Mouse (Mus musculus): ENCODE measurements around the gene Esr2. TPM values are rescaled to one million over a fixed set of nuclear protein-coding genes. Genes with fewer than 3 reads are reported as not detected.
A peak's percentile ranks its signal among the peaks of the same experiment; 100 is the strongest.
"Not testable (repeated sequence)": the region's sequence is repeated elsewhere in the genome, so short reads cannot be mapped to it uniquely, and the experiment has no call there.

Esr2 gene
- not detected for total RNA-seq (2021)
- long read RNA-seq, experiment 1 = 0 reads
- long read RNA-seq, experiment 2 = 0 reads

DNA sequence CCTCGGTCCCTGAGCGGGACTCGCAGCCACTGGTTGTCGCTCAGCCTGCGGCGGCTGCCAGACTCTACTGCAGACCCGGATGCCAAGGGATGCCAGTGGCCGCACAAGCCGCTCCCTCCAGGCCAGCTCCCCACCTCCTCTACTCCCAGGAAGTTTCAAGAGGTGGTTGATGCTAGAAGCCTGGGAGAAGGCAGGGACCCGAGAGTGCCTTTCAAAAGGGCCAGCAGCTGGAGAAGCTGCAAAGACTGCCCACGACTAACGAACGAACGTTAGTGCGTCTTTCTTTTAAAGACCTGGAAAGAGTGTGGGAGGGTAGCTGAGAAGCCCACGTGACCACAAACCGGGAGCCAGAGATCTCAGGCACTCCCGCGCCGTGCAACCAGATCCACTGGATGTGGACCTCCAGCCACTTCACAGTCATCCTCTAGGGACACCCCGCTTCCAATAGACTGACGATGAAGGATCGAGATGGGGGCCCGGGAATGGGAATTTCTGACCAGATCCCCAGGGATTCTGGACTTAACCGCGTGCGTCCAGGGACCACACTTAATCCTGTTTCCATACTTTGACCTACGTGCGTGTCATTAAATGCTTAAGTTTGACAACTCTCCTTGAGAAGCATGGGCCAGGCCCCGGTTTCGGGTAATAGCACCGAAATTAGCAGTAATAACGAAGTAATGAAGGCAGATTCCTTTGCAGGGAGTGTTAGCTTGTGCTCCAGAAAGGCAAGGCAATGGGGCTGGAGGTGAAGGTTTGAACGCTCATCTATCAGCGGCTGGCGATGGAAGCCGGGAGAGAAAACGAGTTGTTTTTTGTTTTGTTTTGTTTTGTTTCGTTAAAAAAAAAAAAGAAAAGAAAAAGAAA lies at the start of gene Esr2:
Gene Esr2, minus strand, starts transcription at position 260 of the 864 bp plus-strand sequence.
- DNase-seq = no peak

DNA sequence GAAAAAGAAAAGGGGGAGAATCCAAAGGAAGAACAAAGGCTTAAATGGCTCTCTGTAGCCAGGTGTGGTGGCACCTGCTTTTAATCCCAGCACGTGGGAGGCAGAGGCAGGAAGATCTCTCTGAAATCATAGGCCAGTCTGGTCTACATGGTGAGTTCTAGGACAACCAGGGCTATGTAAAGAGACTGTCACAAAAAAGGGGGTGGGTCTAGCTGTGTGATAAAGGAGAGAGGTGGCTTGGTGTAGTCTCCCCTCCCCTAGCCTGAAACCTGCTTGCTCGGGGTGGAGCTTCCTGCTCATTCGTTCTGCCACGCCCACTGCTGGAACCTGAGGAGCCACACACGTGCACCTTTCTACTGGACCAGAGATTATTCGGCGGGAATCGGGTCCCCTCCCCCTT lies 45.0 kb upstream of the Esr2 start:
- DNase-seq = not testable (repeated sequence)

DNA sequence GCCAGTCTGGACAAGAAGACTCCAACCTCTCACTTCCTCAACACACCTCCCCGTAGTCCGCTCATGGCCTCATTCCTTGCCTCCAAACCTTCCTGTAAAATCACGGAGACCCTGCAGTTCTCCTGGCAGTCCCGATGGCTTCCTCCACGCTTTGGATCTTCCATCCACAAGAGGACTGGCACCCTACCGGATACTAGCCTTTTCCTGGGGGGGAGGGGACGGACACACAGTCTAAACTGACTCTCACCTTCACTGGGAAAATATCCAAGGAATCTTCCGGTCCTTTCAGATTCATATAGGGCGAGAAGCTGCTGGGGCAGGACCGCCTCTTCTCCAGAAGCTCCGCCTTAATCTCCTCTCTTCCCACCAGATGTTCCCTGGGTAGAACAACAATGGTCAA lies 39.7 kb upstream of the Esr2 start:
- DNase-seq = no peak

DNA sequence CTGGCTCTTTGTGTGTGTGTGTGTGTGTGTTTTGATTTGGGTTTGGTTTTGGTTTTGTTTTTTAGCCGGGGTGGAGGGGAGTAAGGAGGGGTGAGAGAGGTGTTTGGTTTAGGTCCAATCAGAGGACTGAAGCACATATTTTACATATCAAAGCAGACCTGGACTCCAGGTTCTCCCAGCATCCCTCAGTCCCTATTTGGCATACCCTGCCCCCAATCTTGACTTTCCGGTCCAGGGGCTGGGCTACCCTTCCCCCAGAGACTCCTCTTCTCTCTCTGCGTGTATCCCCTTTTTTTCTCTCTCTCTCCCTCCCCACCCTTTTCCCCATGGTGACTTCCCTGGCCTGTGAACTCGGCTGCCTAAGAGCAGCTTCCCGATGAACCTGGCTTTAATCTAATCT lies 38.1 kb upstream of the Esr2 start:
- no peak for DNase-seq

DNA sequence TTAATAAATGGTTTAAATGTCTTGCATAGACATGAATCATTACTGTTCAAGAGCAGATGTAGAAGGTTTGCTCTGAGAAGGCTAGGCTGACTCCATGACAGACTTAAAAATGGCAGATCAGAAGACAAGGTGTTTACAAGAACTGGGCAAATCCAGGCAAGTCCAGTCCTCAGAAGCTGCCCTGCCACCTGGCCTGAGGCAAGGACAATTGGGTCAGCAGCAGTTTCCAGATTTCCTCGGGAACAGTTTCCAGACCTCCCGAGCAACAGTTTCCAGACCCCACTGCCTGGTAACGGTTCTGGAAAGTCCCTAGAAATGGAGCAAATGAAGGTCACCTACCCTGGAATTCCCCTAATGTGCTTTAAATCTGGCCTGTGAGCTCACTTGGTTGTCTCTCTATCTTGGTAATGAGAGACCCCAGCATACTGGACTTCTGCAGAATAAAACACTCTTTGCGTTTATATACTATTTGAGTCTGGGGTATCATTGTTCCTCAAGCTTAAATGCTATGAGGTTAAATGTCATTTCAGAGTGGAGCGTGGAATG lies 32.4 kb upstream of the Esr2 start:
- no peak for DNase-seq

DNA sequence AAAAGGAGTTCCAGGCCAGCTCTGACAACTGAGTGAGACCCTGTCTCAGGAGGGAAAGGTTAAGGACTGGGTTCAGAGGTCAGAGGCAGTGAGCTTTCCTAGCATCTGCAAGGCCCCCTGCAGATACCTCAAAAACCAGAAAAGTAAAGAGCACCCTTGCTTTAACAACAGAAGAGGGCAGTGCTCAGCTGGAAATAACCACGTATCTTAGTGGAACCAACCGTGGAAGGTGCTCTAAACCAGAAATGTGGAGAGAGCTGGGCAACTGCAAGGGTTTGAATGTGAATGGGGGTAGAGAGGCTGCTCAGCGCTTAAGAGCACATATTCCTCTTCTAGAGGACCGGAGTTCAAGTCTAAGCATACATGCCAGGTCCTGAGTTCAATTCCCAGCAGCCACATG lies 23.3 kb upstream of the Esr2 start:
- DNase-seq = no peak

DNA sequence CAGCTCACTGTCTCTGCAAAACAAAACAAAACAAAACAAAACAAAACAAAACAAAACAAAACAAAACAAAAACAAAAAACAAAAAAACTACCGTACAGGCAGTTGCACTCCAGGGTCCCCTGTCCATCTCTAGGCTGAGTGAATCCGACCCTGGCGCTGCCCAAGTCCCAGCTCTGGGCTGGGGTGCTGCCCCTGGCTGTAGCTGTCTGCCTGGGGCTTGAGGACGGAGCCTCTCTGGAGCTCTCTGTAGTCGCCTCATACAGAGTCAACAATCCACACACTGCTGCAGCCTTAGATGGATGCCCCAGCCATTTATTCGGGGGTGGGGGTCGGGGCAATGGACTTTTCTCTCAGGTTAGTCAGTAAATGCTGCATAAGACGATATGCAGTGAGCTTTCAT lies 20.0 kb upstream of the Esr2 start:
- no peak for DNase-seq

DNA sequence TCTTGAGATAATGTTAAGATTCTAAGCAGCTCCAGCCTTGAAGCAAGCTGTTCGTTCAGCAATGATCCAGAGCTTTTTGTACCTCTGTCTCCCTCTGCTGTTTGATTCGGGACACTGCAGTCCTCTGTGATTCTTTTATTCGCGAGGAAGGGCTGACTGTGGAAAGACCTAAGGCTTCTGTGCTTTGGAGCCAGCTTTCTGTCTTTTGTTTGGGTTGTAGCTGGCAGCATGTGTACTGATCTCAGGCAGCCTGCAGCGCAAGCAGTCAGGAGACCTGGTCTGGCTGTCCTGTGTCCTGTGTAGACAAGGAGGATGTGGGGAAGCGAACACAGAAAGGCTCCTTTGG lies 19.6 kb upstream of the Esr2 start:
- DNase-seq = peak; percentile 48

DNA sequence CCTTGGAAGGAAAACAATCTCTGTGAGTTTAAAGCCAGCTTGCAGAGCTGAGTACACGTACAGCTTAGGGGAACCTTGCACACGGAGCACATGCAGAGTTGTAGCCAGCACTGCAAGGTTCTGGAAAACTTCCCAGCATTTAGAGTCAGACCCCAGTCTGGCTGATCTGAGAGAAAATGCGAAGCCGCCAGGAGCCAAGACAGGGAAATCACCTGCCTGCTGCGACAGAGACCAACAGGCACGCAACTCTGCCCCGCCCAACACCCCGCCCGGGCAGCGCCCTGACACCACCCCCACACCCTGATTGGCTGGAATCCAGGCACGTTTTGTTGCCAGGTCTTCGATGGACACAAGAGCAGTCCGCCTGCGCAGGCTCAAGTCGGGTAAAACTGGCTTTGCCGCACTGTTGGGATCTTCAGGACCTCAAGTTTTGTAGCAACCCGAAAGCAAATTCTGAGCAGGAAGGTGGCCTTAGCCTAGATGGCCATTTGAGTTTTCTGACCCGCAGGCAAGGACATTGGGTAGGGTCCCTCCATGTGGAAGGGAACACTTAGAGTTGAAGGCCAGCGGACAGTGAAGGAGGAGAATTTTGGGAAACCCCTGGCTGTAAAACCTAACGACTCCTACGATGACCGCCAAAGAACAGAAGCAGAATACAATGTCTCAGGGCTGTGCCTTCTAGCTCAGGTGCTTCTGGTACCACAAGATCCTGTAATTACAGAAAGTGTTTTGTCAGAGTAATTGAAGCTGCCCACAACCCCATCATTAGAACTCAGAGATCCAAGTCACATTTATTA lies 19.1 kb upstream of the Esr2 start:
- peak; percentile 65 for DNase-seq

DNA sequence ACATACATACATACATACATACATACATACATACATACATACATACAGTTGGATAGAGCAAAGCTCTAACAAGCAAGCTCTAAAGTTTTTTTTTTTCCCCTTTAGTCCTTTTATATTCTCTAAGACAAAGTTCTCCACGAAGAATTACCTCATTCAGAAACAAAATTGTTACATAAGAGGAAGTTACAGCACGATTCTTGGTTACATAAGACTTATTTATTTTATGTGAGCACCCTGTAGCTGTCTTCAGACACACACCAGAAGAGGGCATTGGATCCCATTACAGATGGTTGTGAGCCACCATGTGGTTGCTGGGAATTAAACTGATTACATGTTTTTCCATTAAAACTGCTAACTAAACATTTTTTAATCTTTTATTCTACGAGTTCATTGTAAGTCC lies 17.5 kb upstream of the Esr2 start:
- DNase-seq = no peak

DNA sequence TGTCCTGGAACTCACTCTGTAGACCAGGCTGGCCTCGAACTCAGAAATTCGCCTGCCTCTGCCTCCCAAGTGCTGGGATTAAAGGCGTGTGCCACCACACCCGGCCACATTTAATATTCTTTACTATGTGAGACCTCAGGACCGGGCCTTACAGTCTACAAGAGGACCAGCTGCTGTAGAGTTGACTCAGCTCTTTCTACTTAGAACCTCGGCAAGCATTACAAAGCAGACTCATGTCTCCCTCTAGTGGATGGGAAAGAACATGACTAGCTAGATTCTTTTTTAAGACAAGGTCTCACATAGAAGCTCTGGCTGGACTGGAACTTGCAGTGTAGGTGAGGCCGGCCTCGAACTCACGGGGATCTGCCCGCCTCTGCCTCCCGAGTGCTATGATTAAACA lies 13.9 kb upstream of the Esr2 start:
- DNase-seq = no peak

DNA sequence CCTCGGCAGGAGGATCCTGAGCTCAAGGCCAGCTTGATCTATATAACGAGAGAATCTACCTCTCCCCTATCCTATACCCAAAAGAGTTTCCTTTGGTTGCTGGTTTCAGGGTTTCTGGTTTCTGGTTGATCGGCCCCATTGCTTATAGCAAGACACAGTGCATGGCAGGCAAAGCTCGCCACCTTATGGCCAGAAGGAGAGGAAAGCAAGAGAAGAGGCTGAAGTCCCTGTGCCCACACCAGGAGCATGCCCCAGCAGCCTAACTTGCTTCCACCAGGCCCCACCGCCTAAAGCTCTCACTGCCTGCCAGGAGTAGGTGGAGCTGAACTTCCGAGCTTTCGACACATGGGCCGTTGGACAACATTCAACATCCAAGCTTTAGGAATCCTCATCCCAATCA lies 10.8 kb upstream of the Esr2 start:
- DNase-seq = no peak

DNA sequence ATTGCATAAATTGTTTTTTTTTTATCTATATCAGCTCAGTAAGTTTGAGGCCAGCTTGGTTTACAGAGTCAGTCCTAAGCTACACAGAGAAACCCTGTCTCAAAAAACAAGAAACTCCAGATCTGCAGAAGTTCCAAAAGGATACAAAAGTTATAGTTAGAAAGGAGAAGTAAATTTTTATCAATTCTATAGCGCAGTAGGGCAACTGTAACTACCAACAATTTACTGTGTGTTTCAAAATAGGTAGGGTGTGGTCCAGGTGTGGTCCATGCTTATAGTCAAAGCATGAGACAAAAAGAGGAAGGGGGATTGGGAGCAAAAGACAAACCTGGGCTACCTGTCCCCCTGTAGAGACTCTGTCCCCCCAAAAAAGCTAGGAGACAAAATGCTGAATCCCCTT lies 9.4 kb upstream of the Esr2 start:
- no peak for DNase-seq

DNA sequence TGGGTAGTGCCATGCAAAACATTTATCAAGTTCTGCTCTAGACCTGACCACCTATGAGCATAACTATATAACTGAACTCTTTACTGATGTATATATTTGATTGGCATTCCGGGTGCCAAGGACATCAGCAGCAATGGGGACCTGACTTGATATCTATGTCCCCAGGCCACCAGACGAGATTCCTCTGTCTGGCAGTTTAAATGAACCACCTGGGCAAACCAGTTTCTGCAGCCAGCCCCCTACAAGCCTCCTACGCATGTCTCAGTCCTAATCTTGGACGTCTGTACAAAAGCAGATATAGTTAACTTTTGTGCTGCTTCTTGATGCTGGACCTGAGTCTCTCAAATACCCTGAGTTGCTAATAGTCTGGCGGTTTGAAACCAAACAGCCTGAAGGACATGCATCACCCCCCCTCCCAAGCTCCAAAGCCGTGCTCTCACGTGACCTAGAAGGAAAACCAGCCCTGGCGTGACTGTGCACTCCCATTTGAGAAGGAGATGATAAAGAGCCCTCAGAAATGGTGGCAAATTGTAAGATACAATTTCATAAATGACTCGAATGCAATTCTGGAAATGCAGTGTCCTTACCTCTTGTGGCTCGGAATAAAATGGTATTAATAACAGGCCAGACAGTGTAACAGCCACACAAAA lies 8.2 kb upstream of the Esr2 start:
- no peak for DNase-seq

DNA sequence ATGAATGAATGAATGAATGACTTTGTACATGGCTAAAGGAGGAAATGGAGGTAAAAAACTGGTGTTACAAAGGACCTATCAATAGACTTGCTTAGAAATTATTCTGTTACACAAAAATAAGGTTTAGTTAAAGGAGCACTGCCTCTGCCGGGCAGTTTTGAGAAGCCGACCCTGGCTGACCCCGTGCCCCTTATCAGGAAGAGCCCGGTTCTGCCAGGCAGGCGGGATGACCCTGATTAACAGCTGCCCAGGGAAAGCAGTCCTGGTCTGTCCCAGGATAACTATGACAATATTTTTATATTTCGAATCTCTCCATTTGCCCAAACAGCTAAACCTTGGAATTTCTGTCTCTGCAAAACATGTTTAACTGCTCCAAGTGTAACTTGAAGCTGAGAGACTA lies 7.2 kb upstream of the Esr2 start:
- no peak for DNase-seq

DNA sequence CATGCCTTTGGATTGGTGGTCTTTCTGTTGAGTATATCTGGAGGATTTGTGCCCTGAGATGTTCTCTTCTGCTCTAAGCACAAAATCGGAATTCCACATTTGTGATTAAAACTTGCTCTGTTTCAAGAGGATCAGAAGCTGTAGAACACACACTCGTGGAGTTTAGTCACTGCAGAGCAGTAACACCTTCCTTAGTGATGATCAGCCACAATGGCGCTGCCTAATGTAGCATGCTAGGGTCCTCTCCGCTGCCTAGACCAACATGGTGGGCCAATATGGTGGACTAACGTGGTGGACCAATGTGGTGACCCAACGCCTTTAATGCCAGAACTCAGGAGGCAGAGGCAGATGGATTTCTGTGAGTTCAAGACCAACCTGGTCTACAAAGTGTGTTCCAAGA lies 5.8 kb upstream of the Esr2 start:
- DNase-seq = no peak

DNA sequence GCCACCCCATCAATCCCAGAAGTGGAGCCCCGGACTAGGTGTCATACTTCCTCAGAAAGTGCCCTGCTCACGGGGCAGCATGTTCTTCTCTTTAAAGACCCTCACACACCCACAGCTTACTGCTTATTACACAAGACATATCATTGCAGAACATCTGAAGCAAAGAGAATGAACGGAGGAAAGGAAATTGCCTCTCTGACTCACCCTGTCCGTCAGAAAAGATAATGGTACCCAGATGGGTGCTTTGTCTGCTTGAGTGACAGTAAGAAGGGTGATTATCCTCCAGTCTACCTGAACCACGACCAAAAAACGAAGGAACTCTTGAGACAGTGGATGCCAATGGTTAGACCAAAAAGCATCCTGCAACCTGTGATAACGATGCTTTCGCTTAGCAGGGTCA lies 4.4 kb upstream of the Esr2 start:
- DNase-seq = no peak

DNA sequence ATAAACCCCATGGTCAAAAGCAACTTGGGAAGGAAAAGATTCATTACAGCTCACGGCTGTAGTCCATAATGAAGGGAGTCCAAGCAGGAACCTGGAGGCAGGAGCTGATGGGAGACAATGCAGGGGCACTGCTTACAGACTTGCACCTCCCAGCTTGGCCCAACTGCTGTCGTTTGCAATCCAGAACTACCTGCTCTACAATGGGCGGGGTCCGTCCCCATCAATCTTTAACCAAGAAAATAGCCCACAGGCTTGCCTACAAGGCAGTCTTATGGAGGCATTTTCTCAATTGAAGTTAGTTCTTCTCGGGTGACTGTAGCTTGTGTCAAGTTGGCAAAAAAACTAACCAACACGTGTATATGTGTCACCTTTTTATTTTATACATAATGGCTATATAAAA lies 3.4 kb upstream of the Esr2 start:
- no peak for DNase-seq

DNA sequence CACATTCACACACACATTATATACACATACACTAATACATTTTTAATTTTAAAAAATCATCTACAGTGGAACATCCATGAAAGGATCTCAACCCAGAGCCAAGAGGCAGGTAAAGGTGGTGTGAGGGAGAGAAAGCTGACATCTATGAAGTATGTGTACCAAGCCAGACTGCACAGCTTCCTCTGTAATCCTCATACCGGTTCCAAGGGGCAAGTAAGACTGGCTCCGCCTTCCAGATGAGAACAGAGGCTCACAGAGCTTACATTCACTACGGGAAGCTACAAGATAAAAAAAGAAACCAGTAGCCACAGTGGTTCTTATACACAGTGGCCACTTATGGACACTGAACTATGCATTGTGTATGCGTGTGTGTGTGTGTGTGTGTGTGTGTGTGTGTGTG lies 2.5 kb upstream of the Esr2 start:
- DNase-seq = no peak

DNA sequence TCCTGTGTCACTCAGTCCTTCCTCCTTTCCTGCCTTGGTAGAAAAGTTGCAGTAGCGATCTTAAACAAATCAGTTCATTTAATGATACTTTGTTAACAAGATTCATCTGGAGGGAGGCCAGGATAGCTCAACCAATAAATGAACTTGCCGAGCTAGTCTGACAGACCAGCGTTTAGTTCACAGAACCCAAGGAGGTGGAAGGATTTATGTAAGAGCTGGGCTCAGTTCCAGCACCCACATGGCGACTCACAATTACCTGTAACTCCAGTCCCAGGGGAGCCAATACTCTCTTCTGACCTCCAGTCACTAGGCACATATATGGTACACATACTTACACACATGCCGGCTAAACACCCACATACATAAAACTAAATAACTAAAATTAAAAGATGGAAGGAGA lies 2.0 kb upstream of the Esr2 start:
- DNase-seq = no peak

DNA sequence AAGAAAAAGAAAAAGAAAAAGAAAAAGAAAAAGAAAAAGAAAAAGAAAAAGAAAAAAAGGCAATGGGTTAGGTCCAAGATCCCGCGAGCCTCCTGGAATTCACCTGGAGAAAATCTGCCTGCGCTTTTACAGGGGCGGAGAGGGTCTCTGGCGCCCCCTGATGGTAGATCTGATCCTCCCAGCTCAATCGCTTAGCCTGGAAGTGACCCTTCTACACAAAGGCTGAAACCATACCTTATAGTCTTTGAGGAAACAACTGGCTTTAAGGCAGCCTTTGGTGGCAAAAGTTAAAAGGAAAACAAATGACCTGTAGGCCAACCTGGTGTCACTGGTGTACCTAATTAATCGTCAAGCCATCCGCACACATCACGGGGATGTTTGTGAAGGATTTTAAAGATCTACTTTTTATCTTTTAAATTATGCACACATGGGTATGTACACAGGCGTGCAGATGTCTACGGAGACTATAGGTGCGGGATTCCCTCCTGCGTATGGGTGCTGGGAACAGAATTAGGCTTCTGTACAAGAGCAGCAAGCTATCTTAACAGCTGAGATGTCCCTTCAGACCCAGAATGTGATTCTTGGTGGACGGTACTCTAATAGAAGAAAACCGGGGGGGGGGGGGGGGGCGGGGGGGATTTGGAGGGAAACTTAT lies 932 bp upstream of the Esr2 start:
- peak; percentile 49 for DNase-seq

DNA sequence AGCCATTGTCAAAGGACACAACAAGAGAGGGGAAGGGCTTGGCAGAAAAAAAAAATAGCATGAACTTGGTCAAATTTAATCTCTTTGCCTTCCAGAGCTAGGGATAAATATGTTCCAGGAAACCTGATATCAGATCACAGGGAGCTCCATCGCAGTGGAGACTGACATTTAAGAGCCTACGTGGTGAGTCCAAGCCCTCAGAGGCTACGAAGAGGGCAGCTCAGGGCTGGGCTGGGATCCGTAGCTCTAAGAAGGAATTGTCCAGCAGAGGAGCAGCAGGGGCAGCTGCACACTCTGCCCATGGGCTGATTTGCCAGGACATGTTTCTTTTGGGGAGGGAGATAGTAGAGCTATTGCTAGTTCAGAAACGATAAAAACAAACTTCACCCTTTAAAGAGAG lies 11.4 kb downstream of the Esr2 start:
- DNase-seq = peak; percentile 8
